Mouse (Mus musculus) heart, embryonic 10.5 days (tissue): Measurements from ENCODE around the gene Senp3. TPM values are rescaled to one million over a fixed set of nuclear protein-coding genes. Genes with fewer than 3 reads are reported as not detected.
A peak's percentile ranks its signal among the peaks of the same experiment; 100 is the strongest.
"Not testable (repeated sequence)": the region's sequence is repeated elsewhere in the genome, so short reads cannot be mapped to it uniquely, and the experiment has no call there.

Source experiments
- DNase-seq: peaks from one replicate; pipeline ENCODE4 v3.0.0-alpha.2; 2017; ENCODE audit warnings: low spot score
- H3K27ac ChIP-seq: fragments of 300-500 bp; sonication (generic); 2 replicates; pipeline ENCODE4 v1.5.1; 2016; ENCODE audit warnings: mild to moderate bottlenecking
- H3K27me3 ChIP-seq: fragments of 300-500 bp; sonication (generic); 2 replicates; pipeline ENCODE4 v1.6.1; 2016; ENCODE audit warnings: mild to moderate bottlenecking; ENCODE audit not compliant: poor library complexity, insufficient read depth, severe bottlenecking
- H3K36me3 ChIP-seq: fragments of 300-500 bp; sonication (generic); 2 replicates; pipeline ENCODE4 v1.6.1; 2016; ENCODE audit warnings: mild to moderate bottlenecking, moderate library complexity
- H3K4me1 ChIP-seq: fragments of 300-500 bp; sonication (generic); 2 replicates; pipeline ENCODE4 v1.6.1; 2016; ENCODE audit warnings: mild to moderate bottlenecking
- H3K4me3 ChIP-seq: fragments of 300-500 bp; sonication (generic); 2 replicates; pipeline ENCODE4 v1.5.1; 2016; ENCODE audit warnings: mild to moderate bottlenecking, moderate library complexity
- H3K9me3 ChIP-seq: fragments of 300-500 bp; sonication (generic); 2 replicates; pipeline ENCODE4 v1.6.1; 2016; ENCODE audit warnings: mild to moderate bottlenecking, moderate library complexity
- WGBS: fragments of 180-500 bp; shearing (Covaris S2); methylation state at CpG from one replicate; pipeline ENCODE4 v1.1.7; 2016; 5-methylcytosine and 5-hydroxymethylcytosine counted together
- microRNA counts: library from miRNA; unstranded; fragments of <30 nt; microRNA quantifications from one replicate; lab custom pipeline; 2017
- microRNA-seq: library from miRNA; unstranded; fragments of <30 nt; microRNA quantifications from one replicate; pipeline ENCODE4, GENCODE M21; 2017
- polyA plus RNA-seq: library from polyadenylated mRNA; unstranded; fragments of >200 nt; fragmentation: Nextera tagmentation; extraction: Ambion mirVana; gene quantifications from 2 replicates; pipeline ENCODE4 v1.2.1, GENCODE M21; 2016

Gene Senp3
- polyA plus RNA-seq, 1 experiment from 2014 or later: 108 TPM

GRCm38 (mm10) chr11:69654760-69655159, 27.1 kb downstream of the Senp3 start:
- DNase-seq: no peak
- Histone ChIP-seq H3K9me3 (no peaks in the 10 kb centered on the region), H3K4me1 (peaks cover 38% of the 10 kb centered on the region), H3K36me3 (peaks cover 85% of the 10 kb centered on the region), H3K4me3 (peak overlapping the region; percentile 13; the same call in 1 of the 2 replicates), H3K27ac (peak overlapping the region; percentile 59), H3K27me3 (no peaks in the 10 kb centered on the region)
- whole genome bisulfite sequencing: 39% methylated on average over 9 of the region's 9 CpGs

GRCm38 (mm10) chr11:69653399-69653798, 28.5 kb downstream of the Senp3 start:
- 68% methylated on average over 5 of the region's 5 CpGs for WGBS
- peaks cover 87% of the 10 kb centered on the region for H3K36me3 ChIP-seq

GRCm38 (mm10) chr11:69645860-69646259, 36.0 kb downstream of the Senp3 start:
- Histone ChIP-seq H3K27me3 (no peaks in the 10 kb centered on the region), H3K4me3 (no peak overlapping the region), H3K9me3 (no peaks in the 10 kb centered on the region), H3K27ac (no peak overlapping the region), H3K4me1 (no peaks in the 10 kb centered on the region), H3K36me3 (peaks cover 97% of the 10 kb centered on the region)
- WGBS: 88% methylated on average over 5 of the region's 5 CpGs
- no peak for DNase-seq

More at GRCm38 (mm10) chr11:69653399-69653798, 28.5 kb downstream of the Senp3 start:
- H3K4me1 ChIP-seq: peaks cover 35% of the 10 kb centered on the region
- no peak overlapping the region for H3K27ac ChIP-seq
- DNase-seq: no peak
- H3K27me3 ChIP-seq: no peaks in the 10 kb centered on the region
- H3K9me3 ChIP-seq: no peaks in the 10 kb centered on the region
- H3K4me3 ChIP-seq: no peak overlapping the region

- DNase-seq: no peak
- peaks cover 29% of the 10 kb centered on the region for H3K4me1 ChIP-seq
- H3K27ac ChIP-seq: no peak overlapping the region
- H3K36me3 ChIP-seq: peaks cover 33% of the 10 kb centered on the region
- no peaks in the 10 kb centered on the region for H3K9me3 ChIP-seq
- no peak overlapping the region for H3K4me3 ChIP-seq
- 89% methylated on average over 3 of the region's 3 CpGs for WGBS
- H3K27me3 ChIP-seq: no peaks in the 10 kb centered on the region
Observed at GRCm38 (mm10) chr11:69635471-69635870, 46.4 kb downstream of the Senp3 start.

GRCm38 (mm10) chr11:69633128-69633866, 48.6 kb downstream of the Senp3 start:
- peak overlapping the region; percentile 98 for H3K27ac ChIP-seq
- DNase-seq: peak; percentile 89
- H3K4me3 ChIP-seq: peak overlapping the region; percentile 99
- no peaks in the 10 kb centered on the region for H3K27me3 ChIP-seq
- 1% methylated on average over 50 of the region's 50 CpGs for WGBS
- H3K36me3 ChIP-seq: peaks cover 15% of the 10 kb centered on the region
- peaks cover 29% of the 10 kb centered on the region for H3K4me1 ChIP-seq
- H3K9me3 ChIP-seq: no peaks in the 10 kb centered on the region

- Histone ChIP-seq H3K9me3 (no peaks in the 10 kb centered on the region), H3K4me3 (peak within 1 kb of the TSS; percentile 99), H3K4me1 (peaks cover 29% of the 10 kb centered on the region), H3K27me3 (no peaks in the 10 kb centered on the region), H3K36me3 (peaks cover 10% of the 10 kb centered on the region), H3K27ac (peak within 1 kb of the TSS; percentile 98)
- under 1% methylated on average over 55 of the region's 56 CpGs for WGBS
- peak; percentile 100 for DNase-seq
Observed at GRCm38 (mm10) chr11:69632284-69633089, 49.4 kb downstream of the Senp3 start, which contains the start of gene Fxr2. TSS of gene Fxr2 (plus strand) at chr11:69632990.

- Histone ChIP-seq H3K9me3 (no peaks in the 10 kb centered on the region), H3K4me3 (no peak overlapping the region), H3K4me1 (peaks cover 16% of the 10 kb centered on the region), H3K27ac (no peak overlapping the region), H3K36me3 (no peaks in the 10 kb centered on the region), H3K27me3 (no peaks in the 10 kb centered on the region)
- WGBS: 69% methylated on average over 1 of the region's 1 CpGs
- DNase-seq: no peak
Observed at GRCm38 (mm10) chr11:69629802-69630201, 52.1 kb downstream of the Senp3 start.

GRCm38 (mm10) chr11:69628286-69628685, 53.6 kb downstream of the Senp3 start:
- no peak overlapping the region for H3K27ac ChIP-seq
- DNase-seq: peak; percentile 92
- WGBS: 36% methylated on average over 6 of the region's 6 CpGs

GRCm38 (mm10) chr11:69624339-69624738, 57.5 kb downstream of the Senp3 start:
- not testable (repeated sequence) for H3K36me3 ChIP-seq, H3K27me3 ChIP-seq
- 85% methylated on average over 2 of the region's 2 CpGs for WGBS

More at GRCm38 (mm10) chr11:69628286-69628685, 53.6 kb downstream of the Senp3 start:
- 0 out of 2 replicates have a peak, but pooled peaks cover 4% of the 10 kb centered on the region for H3K4me1 ChIP-seq
- no peaks in the 10 kb centered on the region for H3K27me3 ChIP-seq
- H3K9me3 ChIP-seq: no peaks in the 10 kb centered on the region
- H3K36me3 ChIP-seq: no peaks in the 10 kb centered on the region
- no peak overlapping the region for H3K4me3 ChIP-seq

More at GRCm38 (mm10) chr11:69624339-69624738, 57.5 kb downstream of the Senp3 start:
- DNase-seq, H3K27ac ChIP-seq, H3K4me3 ChIP-seq, H3K9me3 ChIP-seq: not testable (repeated sequence)
- peaks cover 22% of the 10 kb centered on the region for H3K4me1 ChIP-seq

MicroRNA genes within 50 kb of the gene (microRNA counts, 519-probe panel; counts per million panel counts)
- microRNA mmu-miR-1934 (lab: Ali Mortazavi, UCI): not detected
- microRNA mmu-miR-467f (lab: Ali Mortazavi, UCI): 2,799 counts per million, percentile 10 among the panel's probes with 10 or more counts

Small RNAs within 50 kb of the gene (microRNA-seq; reads per million reads assigned to microRNA genes)
- 10.1 reads per million, percentile 24 among the genes with 10 or more reads in this experiment for gene Mir1934
- gene Mir467f: not detected

Other genes starting within 250 kb of the Senp3 start
- gene Dnah2, start 133.0 kb downstream of the Senp3 start, polyA plus RNA-seq: 0.18 and 0.95 TPM in 2 replicates
- 61.0 and 89.9 TPM in 2 replicates for gene Efnb3, start 121.9 kb downstream of the Senp3 start, polyA plus RNA-seq
- gene Wrap53, start 101.8 kb downstream of the Senp3 start, polyA plus RNA-seq: 27.2 and 32.4 TPM in 2 replicates
- 104 and 161 TPM in 2 replicates for gene Trp53, start 101.7 kb downstream of the Senp3 start, polyA plus RNA-seq
- gene Atp1b2, start 76.1 kb downstream of the Senp3 start, polyA plus RNA-seq: 15.6 and 24.1 TPM in 2 replicates
- 0.25 and 7.5 TPM in 2 replicates for gene Shbg, start 64.2 kb downstream of the Senp3 start, polyA plus RNA-seq
- 18.8 and 21.8 TPM in 2 replicates for gene Sat2, start 60.1 kb downstream of the Senp3 start, polyA plus RNA-seq
- 31.5 and 44.7 TPM in 2 replicates for gene Fxr2, start 49.1 kb downstream of the Senp3 start, polyA plus RNA-seq
- 0.15 TPM in 1 of 2 replicates, not detected in the other for gene Sox15, start 26.8 kb downstream of the Senp3 start, polyA plus RNA-seq
- 62.1 and 63.7 TPM in 2 replicates for gene Mpdu1, start 19.4 kb downstream of the Senp3 start, polyA plus RNA-seq
- 2.0 and 4.4 TPM in 2 replicates for gene Cd68, start 15.9 kb downstream of the Senp3 start, polyA plus RNA-seq
- gene Eif4a1, start 9.7 kb downstream of the Senp3 start, polyA plus RNA-seq: 481 and 586 TPM in 2 replicates
- 0.25 TPM in 1 of 2 replicates, not detected in the other for gene Tnfsf13, start 3.7 kb upstream of the Senp3 start, polyA plus RNA-seq
- gene Tnfsf12, start 13.8 kb upstream of the Senp3 start, polyA plus RNA-seq: 3.0 and 4.7 TPM in 2 replicates
- 1.8 and 2.2 TPM in 2 replicates for gene Tnfsfm13, start 14.0 kb upstream of the Senp3 start, polyA plus RNA-seq
- 24.9 and 29.6 TPM in 2 replicates for gene Polr2a, start 76.6 kb upstream of the Senp3 start, polyA plus RNA-seq
- gene Slc35g3, start 79.9 kb upstream of the Senp3 start, polyA plus RNA-seq: 0.16 TPM in 1 of 2 replicates, not detected in the other
- gene Zbtb4, start 83.8 kb upstream of the Senp3 start, polyA plus RNA-seq: 1.7 and 2.4 TPM in 2 replicates
- 3.9 and 4.9 TPM in 2 replicates for gene Chrnb1, start 113.9 kb upstream of the Senp3 start, polyA plus RNA-seq
- gene Fgf11, start 119.8 kb upstream of the Senp3 start, polyA plus RNA-seq: 0.97 and 1.1 TPM in 2 replicates
- 1.5 and 1.8 TPM in 2 replicates for gene Tmem102, start 123.5 kb upstream of the Senp3 start, polyA plus RNA-seq
- gene Gm39566, start 133.2 kb upstream of the Senp3 start, polyA plus RNA-seq: not detected in 2 replicates
- 0.08 TPM in 1 of 2 replicates, not detected in the other for gene Spem2, start 136.4 kb upstream of the Senp3 start, polyA plus RNA-seq
- gene Spem1, start 140.1 kb upstream of the Senp3 start, polyA plus RNA-seq: not detected in 2 replicates
- gene Nlgn2, start 155.7 kb upstream of the Senp3 start, polyA plus RNA-seq: 1.3 and 3.7 TPM in 2 replicates
- 294 and 327 TPM in 2 replicates for gene Tmem256, start 156.4 kb upstream of the Senp3 start, polyA plus RNA-seq
- gene Plscr3, start 164.3 kb upstream of the Senp3 start, polyA plus RNA-seq: 72.7 and 74.5 TPM in 2 replicates
- 0.28 and 1.2 TPM in 2 replicates for gene Tnk1, start 176.6 kb upstream of the Senp3 start, polyA plus RNA-seq
- not detected in 2 replicates for gene Tmem95, start 195.9 kb upstream of the Senp3 start, polyA plus RNA-seq
- gene Kctd11, start 199.3 kb upstream of the Senp3 start, polyA plus RNA-seq: 5.0 and 6.2 TPM in 2 replicates
- gene Acap1, start 213.5 kb upstream of the Senp3 start, polyA plus RNA-seq: 10.6 and 16.2 TPM in 2 replicates
- 5.5 and 8.7 TPM in 2 replicates for gene 2810408A11Rik, start 218.9 kb upstream of the Senp3 start, polyA plus RNA-seq
- 8.3 and 12.7 TPM in 2 replicates for gene Neurl4, start 219.0 kb upstream of the Senp3 start, polyA plus RNA-seq
- gene Gps2, start 231.8 kb upstream of the Senp3 start, polyA plus RNA-seq: 55.2 and 69.4 TPM in 2 replicates
- 2,011 and 2,470 TPM in 2 replicates for gene Eif5a, start 239.9 kb upstream of the Senp3 start, polyA plus RNA-seq